Mouse (Mus musculus) heart, embryonic 11.5 days (tissue): ENCODE results near the gene Crlf3. TPM values are rescaled to one million over a fixed set of nuclear protein-coding genes. Genes with fewer than 3 reads are reported as not detected.
"Not testable (repeated sequence)": the region's sequence is repeated elsewhere in the genome, so short reads cannot be mapped to it uniquely, and the experiment has no call there.

Experiments used
- ATAC-seq: fragments of 200-750 bp; cut with Nextera tagmentation; replicated peaks from 2 replicates; pipeline ENCODE4 v1.8.0; 2017; ENCODE audit warnings: moderate library complexity; ENCODE audit not compliant: insufficient number of reproducible peaks, low FRiP score, low TSS enrichment
- H3K27ac ChIP-seq: fragments of 300-500 bp; sonication (generic); 2 replicates; pipeline ENCODE4 v1.5.1; 2014; ENCODE audit warnings: mild to moderate bottlenecking, low read depth, low read length
- H3K27me3 ChIP-seq: fragments of 300-500 bp; sonication (generic); 2 replicates; pipeline ENCODE4 v1.6.1; 2014; ENCODE audit warnings: mild to moderate bottlenecking, low read length, mixed read lengths; ENCODE audit not compliant: control insufficient read depth, insufficient read depth
- H3K36me3 ChIP-seq: fragments of 300-500 bp; sonication (generic); 2 replicates; pipeline ENCODE4 v1.6.1; 2014; ENCODE audit warnings: mild to moderate bottlenecking, low read length, moderate library complexity, mixed read lengths; ENCODE audit not compliant: control insufficient read depth, insufficient read depth
- H3K4me1 ChIP-seq: fragments of 300-500 bp; sonication (generic); 2 replicates; pipeline ENCODE4 v1.6.1; 2014; ENCODE audit warnings: low read length; ENCODE audit not compliant: control insufficient read depth, insufficient read depth
- H3K4me2 ChIP-seq: fragments of 300-500 bp; sonication (generic); 2 replicates; pipeline ENCODE4 v1.6.1; 2014; ENCODE audit warnings: mild to moderate bottlenecking, moderate library complexity
- H3K4me3 ChIP-seq: fragments of 300-500 bp; sonication (generic); 2 replicates; pipeline ENCODE4 v1.5.1; 2014; ENCODE audit warnings: low read depth, low read length
- H3K9ac ChIP-seq: fragments of 300-500 bp; sonication (generic); 2 replicates; pipeline ENCODE4 v1.6.1; 2014; ENCODE audit warnings: mild to moderate bottlenecking, low read depth, low read length, moderate library complexity
- H3K9me3 ChIP-seq: fragments of 300-500 bp; sonication (generic); replicated peaks from 2 replicates; pipeline ENCODE4 v1.6.1; 2016; ENCODE audit warnings: low read length; ENCODE audit not compliant: control insufficient read depth
- WGBS: fragments of 180-500 bp; shearing (Covaris S2); extraction: QIAGEN DNeasy Blood & Tissue Kit; methylation state at CpG from one replicate; pipeline ENCODE4 v1.1.7; 2014; ENCODE audit not compliant: insufficient replicate concordance; 5-methylcytosine and 5-hydroxymethylcytosine counted together
- polyA plus RNA-seq: library from polyadenylated mRNA; unstranded; fragments of >200 nt; fragmentation: Nextera tagmentation; extraction: Ambion mirVana; gene quantifications from 2 replicates; pipeline ENCODE4 v1.2.1, GENCODE M21; 2014

Gene Crlf3
- polyA plus RNA-seq, 1 experiment from 2014 or later = 41.3 TPM

DNA sequence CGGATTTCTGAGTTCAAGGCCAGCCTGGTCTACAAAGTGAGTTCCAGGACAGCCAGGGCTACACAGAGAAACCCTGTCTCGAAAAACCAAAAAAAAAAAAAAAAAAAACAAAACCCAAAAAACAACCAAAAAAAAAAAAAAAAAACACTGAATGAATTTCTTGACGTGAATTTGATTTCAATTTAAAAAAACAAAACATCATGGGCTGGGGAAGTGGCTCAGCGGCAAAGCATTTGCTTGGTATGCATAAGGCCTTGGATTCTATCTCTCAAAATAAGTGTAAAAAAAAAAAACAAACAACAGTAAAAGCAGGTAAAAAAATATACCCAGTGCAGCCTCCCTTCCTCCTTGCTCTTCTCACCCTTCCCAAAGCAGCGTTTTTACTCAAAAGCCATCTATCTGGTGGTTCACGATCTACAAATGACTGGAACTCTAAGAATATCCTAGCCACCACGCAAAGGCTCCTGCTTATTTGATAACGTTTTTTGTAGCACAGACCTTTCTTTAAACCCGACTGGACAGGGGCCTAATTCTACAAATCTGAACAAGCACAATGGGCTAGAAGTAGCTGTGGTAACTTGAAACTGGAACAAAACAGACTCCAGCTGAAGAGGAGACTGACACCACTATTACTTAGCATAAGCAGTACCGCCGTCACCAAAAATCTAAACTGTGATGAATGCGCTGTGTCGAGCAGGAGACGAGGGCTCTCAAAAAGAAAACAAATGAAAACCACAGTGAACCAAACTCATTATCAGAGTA lies 2.8 kb downstream of the Crlf3 start:
- no peak for ATAC-seq

GRCm38 (mm10) chr11:80075608-80076277 lies 5.0 kb downstream of the Crlf3 start:
- ATAC-seq = no peak
- Histone ChIP-seq H3K4me1 (no peaks in the 10 kb centered on the region), H3K9me3 (no peaks in the 10 kb centered on the region), H3K9ac (no peak overlapping the region), H3K36me3 (peaks cover 3% of the 10 kb centered on the region), H3K4me2 (no peak overlapping the region), H3K4me3 (no peak overlapping the region), H3K27ac (no peak overlapping the region), H3K27me3 (no peaks in the 10 kb centered on the region)
- whole genome bisulfite sequencing = 84% methylated on average over 5 of the region's 5 CpGs

More for the DNA sequence above, 2.8 kb downstream of the Crlf3 start:
- peaks cover 7% of the 10 kb centered on the region; the same call in 1 of the 2 replicates for H3K4me1 ChIP-seq
- 64% methylated on average over 13 of the region's 14 CpGs for WGBS
- no peak overlapping the region for H3K9ac ChIP-seq
- no peaks in the 10 kb centered on the region for H3K27me3 ChIP-seq
- no peak overlapping the region for H3K27ac ChIP-seq
- H3K36me3 ChIP-seq = peaks cover 3% of the 10 kb centered on the region
- H3K9me3 ChIP-seq = no peaks in the 10 kb centered on the region
- H3K4me2 ChIP-seq = 0 out of 2 replicates have a peak overlapping the region, but pooled peaks have one; percentile 3
- H3K4me3 ChIP-seq = no peak overlapping the region

GRCm38 (mm10) chr11:80072365-80072764 lies 8.4 kb downstream of the Crlf3 start:
- 75% methylated on average over 3 of the region's 3 CpGs for whole genome bisulfite sequencing
- H3K4me2 ChIP-seq = no peak overlapping the region

GRCm38 (mm10) chr11:80071039-80071438 lies 9.8 kb downstream of the Crlf3 start:
- WGBS = 92% methylated on average over 2 of the region's 2 CpGs
- Histone ChIP-seq H3K4me2 (no peak overlapping the region), H3K36me3 (peaks cover 3% of the 10 kb centered on the region), H3K4me3 (no peak overlapping the region), H3K9me3 (no peaks in the 10 kb centered on the region), H3K27ac (no peak overlapping the region), H3K9ac (no peak overlapping the region), H3K27me3 (no peaks in the 10 kb centered on the region), H3K4me1 (0 out of 2 replicates have a peak, but pooled peaks cover 3% of the 10 kb centered on the region)
- ATAC-seq = no peak

More at GRCm38 (mm10) chr11:80072365-80072764, 8.4 kb downstream of the Crlf3 start:
- ATAC-seq = no peak
- H3K9ac ChIP-seq = no peak overlapping the region
- peaks cover 3% of the 10 kb centered on the region for H3K36me3 ChIP-seq
- no peak overlapping the region for H3K27ac ChIP-seq
- 0 out of 2 replicates have a peak, but pooled peaks cover 3% of the 10 kb centered on the region for H3K4me1 ChIP-seq
- H3K4me3 ChIP-seq = no peak overlapping the region
- no peaks in the 10 kb centered on the region for H3K9me3 ChIP-seq
- H3K27me3 ChIP-seq = no peaks in the 10 kb centered on the region

GRCm38 (mm10) chr11:80069815-80070214 lies 11.0 kb downstream of the Crlf3 start:
- Histone ChIP-seq H3K9me3 (no peaks in the 10 kb centered on the region), H3K4me2 (no peak overlapping the region), H3K36me3 (peaks cover 3% of the 10 kb centered on the region), H3K27ac (no peak overlapping the region), H3K4me3 (no peak overlapping the region), H3K4me1 (0 out of 2 replicates have a peak, but pooled peaks cover 3% of the 10 kb centered on the region), H3K9ac (no peak overlapping the region), H3K27me3 (no peaks in the 10 kb centered on the region)
- 89% methylated on average over 3 of the region's 3 CpGs for WGBS
- no peak for ATAC-seq

GRCm38 (mm10) chr11:80067558-80067957 lies 13.2 kb downstream of the Crlf3 start:
- Histone ChIP-seq H3K36me3 (peaks cover 4% of the 10 kb centered on the region; the same call in 1 of the 2 replicates), H3K9me3 (no peaks in the 10 kb centered on the region), H3K4me1 (0 out of 2 replicates have a peak, but pooled peaks cover 3% of the 10 kb centered on the region), H3K27me3 (no peaks in the 10 kb centered on the region), H3K9ac (no peak overlapping the region), H3K4me2 (no peak overlapping the region), H3K4me3 (no peak overlapping the region), H3K27ac (no peak overlapping the region)
- WGBS = 77% methylated on average over 5 of the region's 5 CpGs
- ATAC-seq = no peak

DNA sequence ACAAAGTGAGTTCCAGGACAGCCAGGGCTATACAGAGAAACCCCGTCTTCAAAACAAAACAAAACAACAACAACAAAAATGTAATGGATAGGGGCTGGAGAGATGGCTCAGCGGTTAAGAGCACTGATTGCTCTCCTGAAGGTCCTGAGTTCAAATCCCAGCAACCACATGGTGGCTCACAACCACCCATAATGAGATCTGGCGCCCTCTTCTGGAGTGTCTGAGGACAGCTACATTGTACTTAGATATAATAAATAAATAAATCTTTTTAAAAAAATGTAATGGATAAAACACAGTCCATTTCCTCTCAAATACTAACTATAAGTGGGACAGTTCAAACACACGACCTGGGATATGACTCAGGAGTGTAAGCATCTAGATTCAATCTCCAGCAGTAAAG lies 14.4 kb downstream of the Crlf3 start:
- not testable (repeated sequence) for H3K27me3 ChIP-seq, H3K4me3 ChIP-seq, H3K4me2 ChIP-seq, H3K27ac ChIP-seq, ATAC-seq, H3K9ac ChIP-seq, H3K4me1 ChIP-seq, H3K9me3 ChIP-seq, H3K36me3 ChIP-seq
- WGBS = 85% methylated on average over 4 of the region's 4 CpGs

- ATAC-seq = no peak
- H3K4me3 ChIP-seq = no peak overlapping the region
- H3K9ac ChIP-seq = no peak overlapping the region
- H3K9me3 ChIP-seq = no peaks in the 10 kb centered on the region
- no peak overlapping the region for H3K27ac ChIP-seq
- 83% methylated on average over 4 of the region's 4 CpGs for WGBS
- H3K4me1 ChIP-seq = no peaks in the 10 kb centered on the region
- H3K27me3 ChIP-seq = no peaks in the 10 kb centered on the region
- H3K4me2 ChIP-seq = no peak overlapping the region
- peaks cover 25% of the 10 kb centered on the region for H3K36me3 ChIP-seq
These were observed 18.6 kb downstream of the Crlf3 start for GRCm38 (mm10) chr11:80062159-80062558.
